Mouse (Mus musculus): Measurements from ENCODE around the gene BC052040.

Gene BC052040

GRCm38 (mm10) chr2:115581241-115581988 lies at the start of gene BC052040:
BC052040 (plus strand) TSS chr2:115581716.
- DNase-seq (ENCODE audit: low spot score) = peak; percentile 89

GRCm38 (mm10) chr2:115538009-115538690 lies 43.4 kb upstream of the BC052040 start:
- DNase-seq (ENCODE audit: low spot score) = no peak

DNA sequence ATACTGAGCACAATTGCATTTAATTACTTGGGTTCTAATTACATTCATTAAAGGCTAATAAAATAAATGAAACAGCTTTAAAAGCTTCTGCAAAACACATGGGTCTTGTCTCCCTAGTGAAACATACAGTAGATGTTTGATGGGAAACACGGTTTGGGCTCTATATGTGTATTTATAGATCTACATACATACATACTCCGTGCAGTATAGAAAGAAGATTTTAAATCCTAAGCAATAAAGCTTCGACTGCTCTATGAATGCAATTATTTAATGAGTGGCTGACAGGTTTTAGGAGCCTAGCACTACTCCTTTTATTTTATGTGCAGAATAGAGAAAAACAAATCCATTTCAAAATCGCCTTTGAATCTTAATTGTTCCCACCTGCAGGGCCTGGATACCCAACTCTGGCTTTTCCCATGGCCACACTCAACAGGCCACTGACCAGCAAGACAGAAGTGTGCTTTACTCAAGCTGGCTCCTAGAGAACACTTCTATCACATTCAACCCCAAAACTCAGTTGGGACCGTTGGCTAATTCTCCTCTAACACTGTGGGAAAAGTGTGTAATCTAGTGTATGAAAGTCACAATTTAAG lies 42.7 kb upstream of the BC052040 start:
- no peak for DNase-seq (ENCODE audit: low spot score)

GRCm38 (mm10) chr2:115539731-115540130 lies 41.8 kb upstream of the BC052040 start:
- no peak for DNase-seq (ENCODE audit: low spot score)

DNA sequence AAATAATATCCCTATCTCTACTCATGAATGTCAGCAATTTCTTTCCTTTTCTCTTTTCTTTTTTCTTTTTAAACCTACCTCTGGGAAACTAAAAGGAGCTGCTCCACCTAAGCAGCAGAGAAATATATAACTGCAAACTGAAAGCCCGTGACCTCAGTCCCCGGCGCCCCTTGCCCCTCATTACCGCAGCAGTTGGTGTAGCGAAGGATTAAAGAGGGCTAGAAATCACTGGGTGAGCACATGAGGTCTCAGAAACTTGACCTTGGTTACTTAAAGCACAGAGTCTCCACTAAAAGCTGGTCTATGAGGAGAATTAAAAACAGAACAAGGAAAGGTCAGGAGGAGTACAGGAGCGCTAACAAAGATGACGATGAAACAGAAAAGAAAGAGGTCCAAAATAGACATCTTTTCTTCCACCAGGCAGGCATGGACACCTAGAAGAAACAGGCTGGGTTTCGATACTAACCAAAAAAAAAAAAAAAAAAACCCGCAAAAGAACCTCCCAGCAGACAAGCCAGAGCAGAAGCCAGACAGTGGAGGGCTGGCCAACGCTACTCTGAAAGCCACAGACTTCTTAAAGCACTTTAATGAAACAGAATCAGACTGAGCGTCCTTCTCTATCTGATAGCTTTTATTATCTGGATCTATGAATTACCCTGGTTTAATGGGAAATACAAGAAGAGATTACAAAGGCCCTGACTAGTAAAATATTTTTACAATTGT lies 39.0 kb upstream of the BC052040 start:
- DNase-seq (ENCODE audit: low spot score) = peak; percentile 6

GRCm38 (mm10) chr2:115543212-115543611 lies 38.3 kb upstream of the BC052040 start:
- no peak for DNase-seq (ENCODE audit: low spot score)

DNA sequence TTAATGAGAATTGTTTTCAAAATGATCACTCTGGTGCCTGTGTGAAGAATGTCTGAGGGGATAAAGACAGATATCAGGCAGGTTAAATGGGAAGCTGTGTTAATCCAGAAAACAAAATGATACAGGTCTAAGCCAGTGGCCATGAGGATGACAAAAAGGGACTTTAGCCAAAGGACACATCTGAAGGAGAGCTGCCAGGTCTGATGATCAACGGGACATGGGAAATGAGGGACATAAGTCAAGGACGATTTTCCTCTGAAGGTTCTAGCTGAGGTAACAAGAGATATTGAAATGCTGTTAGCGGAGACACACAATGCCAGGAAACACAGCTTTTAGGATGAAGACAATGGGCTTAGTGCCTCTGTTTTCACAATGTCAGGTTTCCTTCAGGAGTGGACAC lies 29.6 kb upstream of the BC052040 start:
- no peak for DNase-seq (ENCODE audit: low spot score)

DNA sequence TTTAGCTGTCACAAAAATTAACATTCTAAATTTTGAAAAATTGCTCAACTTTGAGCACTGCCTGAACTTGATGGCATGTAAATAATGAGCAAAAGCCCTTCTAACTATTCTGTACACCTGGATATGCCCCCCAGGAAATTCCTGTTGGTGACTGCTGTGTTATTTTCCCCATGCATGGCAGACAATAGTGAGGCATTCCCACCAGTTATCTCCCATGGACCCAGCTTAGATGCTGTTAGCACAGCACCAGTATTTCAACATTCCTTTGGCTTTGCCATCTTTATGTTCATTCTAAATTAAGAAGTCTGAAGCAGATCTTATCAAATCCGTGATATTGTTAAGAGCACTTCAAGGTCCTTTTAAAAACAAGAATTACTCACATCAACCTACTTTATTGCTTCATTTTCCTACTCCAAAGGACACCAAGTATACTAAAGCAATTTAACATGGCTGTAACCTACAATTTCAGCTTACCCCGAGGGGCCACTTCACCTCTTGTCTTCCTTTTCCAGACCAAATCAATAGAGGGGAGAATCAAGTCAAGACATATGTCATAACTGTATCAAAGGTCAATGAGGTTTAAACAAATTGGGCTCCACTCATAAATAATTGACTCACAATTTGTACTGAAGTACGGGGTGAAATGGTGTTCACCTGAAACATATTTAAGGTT lies 19.2 kb upstream of the BC052040 start:
- DNase-seq (ENCODE audit: low spot score) = no peak

GRCm38 (mm10) chr2:115563436-115564093 lies 18.0 kb upstream of the BC052040 start:
- no peak for DNase-seq (ENCODE audit: low spot score)

GRCm38 (mm10) chr2:115571996-115572395 lies 9.5 kb upstream of the BC052040 start:
- no peak for DNase-seq (ENCODE audit: low spot score)

DNA sequence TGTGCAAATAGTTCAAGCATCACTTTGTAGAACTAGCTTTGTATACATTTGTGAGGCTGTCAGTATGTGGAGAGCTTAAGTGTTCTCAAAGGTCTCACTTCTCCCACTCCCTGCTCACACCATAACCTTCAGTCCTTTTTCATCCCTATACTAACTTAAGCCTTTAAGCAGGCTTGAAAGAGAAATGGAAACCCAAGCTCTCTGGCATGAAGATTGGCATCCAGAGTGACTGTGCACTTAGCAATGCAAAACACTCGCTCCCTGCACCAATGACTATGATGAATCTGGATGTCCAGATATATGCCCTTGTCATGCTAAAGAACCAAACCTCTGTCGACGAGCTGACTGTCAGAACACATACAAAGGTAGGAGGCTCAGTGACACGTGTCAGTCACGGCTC lies 6.7 kb upstream of the BC052040 start:
- DNase-seq (ENCODE audit: low spot score) = no peak

DNA sequence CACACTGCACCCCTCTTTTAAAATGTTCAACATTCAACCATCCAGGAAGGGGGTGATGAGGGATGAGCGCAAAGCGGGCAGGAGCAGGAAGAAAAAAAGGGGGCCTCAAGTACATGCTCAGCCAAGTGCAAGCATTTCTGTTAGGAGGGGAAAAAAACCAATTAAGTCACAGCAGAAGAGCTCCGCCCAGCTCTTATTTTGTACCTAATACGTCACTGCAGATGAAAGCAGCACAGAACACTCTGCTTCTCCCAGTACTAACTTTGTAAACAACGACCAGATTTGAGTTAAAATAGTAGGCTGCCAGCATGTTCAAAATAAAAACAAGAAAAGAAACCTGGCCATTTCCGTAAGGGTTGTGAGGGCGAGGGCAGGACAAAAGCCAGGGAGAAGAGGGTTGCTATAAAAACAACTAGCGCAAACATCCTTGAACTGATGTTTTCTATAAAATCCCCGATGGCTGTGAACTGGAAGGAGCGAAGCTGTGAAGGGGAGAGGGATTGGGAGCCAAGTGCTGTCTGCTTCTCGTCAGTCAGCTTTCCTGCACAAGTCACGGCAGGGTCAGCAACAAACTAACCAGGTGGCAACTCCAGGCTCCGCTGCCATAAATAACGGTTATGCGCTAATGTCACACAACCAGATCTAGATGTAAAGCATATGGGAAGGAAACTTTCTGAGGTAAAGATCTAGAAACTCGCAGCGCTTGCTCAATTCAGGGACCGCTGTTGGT lies 2.2 kb upstream of the BC052040 start:
- peak; percentile 37 for DNase-seq (ENCODE audit: low spot score)

- no peak for DNase-seq (ENCODE audit: low spot score)
Observed at GRCm38 (mm10) chr2:115579976-115580375, 1.5 kb upstream of the BC052040 start.

GRCm38 (mm10) chr2:115581989-115582608 lies 583 bp downstream of the BC052040 start:
- no peak for DNase-seq (ENCODE audit: low spot score)

GRCm38 (mm10) chr2:115583776-115584175 lies 2.3 kb downstream of the BC052040 start:
- DNase-seq (ENCODE audit: low spot score) = no peak

DNA sequence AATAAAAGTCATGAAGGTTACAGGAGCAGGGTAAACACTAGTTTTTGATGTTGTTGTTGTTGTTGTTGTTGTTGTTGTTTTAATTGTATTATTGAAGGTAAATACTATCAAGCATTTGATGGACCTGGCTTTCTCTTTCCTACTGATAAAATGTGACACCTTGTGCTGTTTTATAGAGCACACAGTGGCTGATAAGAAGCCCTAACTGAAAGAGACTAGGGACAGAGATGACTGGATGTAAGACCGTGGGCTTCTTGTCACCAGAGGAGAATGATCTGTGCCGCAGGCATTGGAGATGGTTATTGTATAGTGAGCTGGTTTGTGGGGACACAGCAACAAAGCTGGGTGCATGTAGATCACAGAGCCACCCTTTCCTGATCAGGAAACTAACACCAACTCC lies 9.1 kb downstream of the BC052040 start:
- DNase-seq (ENCODE audit: low spot score) = no peak

- DNase-seq (ENCODE audit: low spot score) = no peak
Observed at GRCm38 (mm10) chr2:115592651-115593119, 11.2 kb downstream of the BC052040 start.

GRCm38 (mm10) chr2:115597017-115597416 lies 15.5 kb downstream of the BC052040 start:
- no peak for DNase-seq (ENCODE audit: low spot score)

DNA sequence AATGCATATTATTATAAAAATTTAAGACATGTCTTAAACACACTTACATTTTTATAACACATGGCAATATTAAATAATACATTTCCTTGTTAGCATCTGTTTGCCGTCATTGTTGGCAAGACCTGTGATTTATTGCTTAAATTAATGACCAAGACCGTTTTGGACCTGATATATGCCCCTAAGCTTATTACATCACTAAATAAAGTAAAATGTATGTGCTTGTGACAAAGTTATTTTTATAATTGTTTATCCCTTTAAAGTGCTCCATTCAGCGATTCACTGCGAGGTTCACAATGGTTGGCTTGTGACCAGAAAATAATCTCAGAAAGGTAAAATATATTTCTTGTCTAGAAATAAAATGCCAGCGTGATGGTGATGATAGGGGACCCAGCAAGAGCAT lies 16.8 kb downstream of the BC052040 start:
- no peak for DNase-seq (ENCODE audit: low spot score)

- no peak for DNase-seq (ENCODE audit: low spot score)
Observed at GRCm38 (mm10) chr2:115600724-115601123, 19.2 kb downstream of the BC052040 start.
